Mouse (Mus musculus) G1E (cell line): ENCODE measurements around the gene Narf.

Experiments used
- CTCF ChIP-seq: IDR thresholded peaks from 2 replicates; pipeline ENCODE4 v1.5.1; 2012; ENCODE audit warnings: low read depth, low read length, inconsistent platforms, mixed read lengths
- GATA1 ChIP-seq: IDR thresholded peaks from 2 replicates; pipeline ENCODE4 v1.6.1; 2012; ENCODE audit warnings: borderline replicate concordance, low read length, inconsistent platforms, mixed read lengths

- TF ChIP-seq CTCF = no peak
- TF ChIP-seq GATA1 = no peak
Observed at GRCm38 (mm10) chr11:121289859-121290258, 52.8 kb downstream of the Narf start.
